Mouse (Mus musculus) lung, adult 2 months (tissue): Measurements from ENCODE around the gene E130114P18Rik. TPM values are rescaled to one million over a fixed set of nuclear protein-coding genes. Genes with fewer than 3 reads are reported as not detected.

Experiments used
- DNase-seq: peaks from one replicate; pipeline ENCODE4 v3.0.0; 2022
- H3K4me1 ChIP-seq: fragments of 200-500 bp; 2 replicates; pipeline ENCODE4 v1.6.1; 2011; ENCODE audit warnings: low read length; ENCODE audit not compliant: control insufficient read depth, insufficient read depth
- H3K4me3 ChIP-seq: fragments of 200-500 bp; replicated peaks from 2 replicates; pipeline ENCODE3; 2011; ENCODE audit warnings: low read depth, mild to moderate bottlenecking, control low read depth, low read length; ENCODE audit errors: extremely low read depth
- CTCF ChIP-seq: fragments of 200-500 bp; IDR thresholded peaks from 2 replicates; pipeline ENCODE4 v1.5.1; 2011; ENCODE audit warnings: mild to moderate bottlenecking, low read length, control low read depth; ENCODE audit not compliant: insufficient read depth
- POLR2A ChIP-seq: fragments of 200-500 bp; IDR thresholded peaks from 2 replicates; pipeline ENCODE4 v1.6.1; 2011; ENCODE audit warnings: low read depth, mild to moderate bottlenecking, control low read depth, low read length, borderline replicate concordance; ENCODE audit errors: extremely low read depth
- WGBS: fragments of 180-500 bp; shearing (Covaris S2); methylation state at CpG from one replicate; pipeline ENCODE4 v1.1.7; 2018; 5-methylcytosine and 5-hydroxymethylcytosine counted together
- polyA plus RNA-seq: library from polyadenylated mRNA; depleted of rRNA; stranded (reverse); fragments of >200 nt; gene quantifications from 2 replicates; pipeline ENCODE4 v1.2.3, GENCODE M21; 2012

E130114P18Rik gene
- polyA plus RNA-seq, 1 experiment, result 0.17 TPM

DNA sequence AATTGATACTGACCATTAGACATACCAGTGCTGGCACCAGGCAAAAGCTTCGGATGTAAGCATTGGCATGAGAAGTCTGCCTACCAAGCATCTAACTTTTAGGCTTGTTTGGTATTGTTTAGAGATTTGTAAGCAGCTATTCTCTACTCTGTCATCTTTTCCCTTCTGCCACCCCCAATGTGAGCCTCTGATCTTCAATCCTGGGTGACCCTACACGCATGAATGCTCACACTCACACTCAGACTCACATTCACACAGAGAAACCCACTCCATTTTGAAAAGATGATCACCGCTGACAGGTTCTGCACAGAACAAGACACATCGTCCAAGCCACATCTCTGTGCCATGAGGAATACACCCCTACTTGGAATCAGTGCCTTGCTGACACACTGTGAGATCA lies 84.8 kb downstream of the E130114P18Rik start:
- no peak overlapping the region for H3K4me3 ChIP-seq
- no peak for DNase-seq
- TF ChIP-seq CTCF (no peak), POLR2A (no peak)
- WGBS, result 95% methylated on average over 4 of the region's 4 CpGs
- H3K4me1 ChIP-seq, result no peaks in the 10 kb centered on the region

DNA sequence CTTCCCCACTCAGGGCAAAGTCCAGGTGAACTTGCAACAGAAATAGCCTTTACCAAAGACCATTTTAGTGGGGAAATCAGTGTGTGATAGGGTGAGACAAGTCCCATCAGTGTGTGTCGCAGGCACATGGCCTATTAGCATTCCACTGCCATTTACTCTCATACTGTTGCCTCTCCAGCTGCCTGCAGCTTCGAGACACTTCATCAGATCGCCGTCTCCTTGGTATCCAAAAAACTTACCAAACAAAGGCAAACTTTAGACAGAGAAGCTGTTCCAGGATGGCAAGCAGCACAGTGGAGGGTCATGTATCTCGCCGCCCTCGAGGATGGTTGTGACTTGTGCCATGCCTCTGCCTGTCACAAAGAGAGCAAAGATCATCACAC lies 87.5 kb downstream of the E130114P18Rik start:
- no peak overlapping the region for H3K4me3 ChIP-seq
- WGBS, result 61% methylated on average over 7 of the region's 7 CpGs
- peak; percentile 17 for DNase-seq
- no peak for TF ChIP-seq POLR2A
- TF ChIP-seq CTCF, result no peak
- H3K4me1 ChIP-seq, result no peaks in the 10 kb centered on the region

DNA sequence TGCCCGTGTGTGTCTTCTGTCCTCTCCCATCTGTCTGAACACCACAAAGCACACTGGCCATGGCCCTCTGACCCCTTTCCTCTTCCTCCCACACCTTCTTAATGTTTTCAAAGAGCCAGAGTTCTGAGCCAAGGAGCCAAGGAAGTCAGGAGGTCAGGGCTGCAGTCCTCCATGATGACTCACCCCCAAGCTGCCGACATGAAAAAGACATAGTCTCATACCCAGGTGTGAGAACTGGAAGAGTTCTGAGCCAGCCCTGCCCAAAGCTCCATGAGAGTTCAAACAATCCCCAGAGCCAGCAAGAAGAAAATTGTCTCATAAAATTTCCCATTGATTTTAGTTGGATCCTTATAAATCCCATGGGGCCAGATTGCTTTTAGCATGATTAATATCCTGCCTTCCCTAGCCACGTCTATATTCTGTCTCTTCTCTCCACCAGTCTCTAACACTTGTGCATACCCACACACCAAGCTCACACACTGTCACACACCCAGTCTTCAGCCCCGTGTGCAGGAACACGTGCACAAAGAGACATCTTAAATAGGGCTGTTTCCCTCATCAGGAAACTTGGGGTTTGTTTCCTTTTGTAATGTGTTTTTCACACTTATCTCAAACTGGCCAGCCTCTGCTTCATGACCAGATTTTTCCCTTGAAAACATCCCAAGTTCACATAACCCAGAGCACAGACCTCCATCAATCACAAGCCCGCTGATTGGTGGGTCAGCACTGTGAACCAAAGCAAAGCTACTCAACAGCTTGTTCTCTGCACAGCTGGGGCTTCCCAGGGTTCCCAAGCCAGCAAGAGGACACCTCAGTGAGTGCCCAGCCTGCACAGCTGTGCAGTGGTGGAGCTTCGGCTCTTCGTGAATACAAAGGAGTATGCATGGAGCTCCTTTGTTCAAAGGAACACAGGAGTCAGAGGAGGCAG lies 88.2 kb downstream of the E130114P18Rik start:
- Histone ChIP-seq H3K4me1 (no peaks in the 10 kb centered on the region), H3K4me3 (no peak overlapping the region)
- WGBS, result 41% methylated on average over 8 of the region's 8 CpGs
- TF ChIP-seq CTCF (no peak), POLR2A (no peak)
- peak; percentile 22 for DNase-seq

DNA sequence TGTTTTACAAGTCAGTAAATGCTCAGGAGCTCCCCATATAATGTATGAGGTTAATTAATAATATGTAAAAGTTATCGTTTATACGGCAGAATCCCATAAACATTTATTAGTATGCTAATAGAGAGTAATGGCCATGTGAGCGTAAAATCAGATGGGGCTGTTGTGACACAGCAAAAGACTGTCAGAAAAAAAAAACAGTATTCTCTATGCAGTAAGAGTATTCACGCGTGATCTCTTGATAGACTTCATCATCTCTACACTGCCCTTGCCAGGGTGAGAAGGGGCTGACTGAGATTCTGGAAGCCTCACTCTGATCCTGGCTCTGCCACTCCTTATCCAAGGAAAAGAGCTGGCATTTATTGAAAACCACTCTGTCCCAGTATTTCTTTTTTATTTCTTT lies 91.9 kb downstream of the E130114P18Rik start:
- no peak for DNase-seq
- H3K4me1 ChIP-seq, result no peaks in the 10 kb centered on the region
- H3K4me3 ChIP-seq, result no peak overlapping the region
- TF ChIP-seq POLR2A, result no peak
- TF ChIP-seq CTCF, result no peak
- WGBS, result 95% methylated on average over 5 of the region's 5 CpGs

DNA sequence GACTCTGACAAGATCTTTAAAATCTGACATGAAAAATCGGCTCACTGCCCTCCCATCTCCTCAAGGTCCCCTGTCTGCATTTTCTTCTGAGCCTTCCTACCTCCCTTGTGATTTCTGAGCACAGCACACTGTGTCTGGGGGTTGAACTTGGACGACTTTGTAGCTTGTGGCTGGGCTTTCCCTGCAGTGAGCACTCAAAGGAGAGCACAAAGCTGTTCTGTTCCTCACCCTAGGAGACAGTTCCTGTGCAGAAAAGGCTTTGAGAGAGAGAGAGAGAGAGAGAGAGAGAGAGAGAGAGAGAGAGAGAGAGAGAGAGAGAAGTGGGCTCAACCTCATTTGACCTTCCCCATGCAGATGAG lies 101.3 kb downstream of the E130114P18Rik start:
- Histone ChIP-seq H3K4me1 (no peaks in the 10 kb centered on the region; the same call in 1 of the 2 replicates), H3K4me3 (no peak overlapping the region)
- 39% methylated on average over 2 of the region's 2 CpGs for WGBS
- no peak for DNase-seq
- TF ChIP-seq CTCF, result no peak

DNA sequence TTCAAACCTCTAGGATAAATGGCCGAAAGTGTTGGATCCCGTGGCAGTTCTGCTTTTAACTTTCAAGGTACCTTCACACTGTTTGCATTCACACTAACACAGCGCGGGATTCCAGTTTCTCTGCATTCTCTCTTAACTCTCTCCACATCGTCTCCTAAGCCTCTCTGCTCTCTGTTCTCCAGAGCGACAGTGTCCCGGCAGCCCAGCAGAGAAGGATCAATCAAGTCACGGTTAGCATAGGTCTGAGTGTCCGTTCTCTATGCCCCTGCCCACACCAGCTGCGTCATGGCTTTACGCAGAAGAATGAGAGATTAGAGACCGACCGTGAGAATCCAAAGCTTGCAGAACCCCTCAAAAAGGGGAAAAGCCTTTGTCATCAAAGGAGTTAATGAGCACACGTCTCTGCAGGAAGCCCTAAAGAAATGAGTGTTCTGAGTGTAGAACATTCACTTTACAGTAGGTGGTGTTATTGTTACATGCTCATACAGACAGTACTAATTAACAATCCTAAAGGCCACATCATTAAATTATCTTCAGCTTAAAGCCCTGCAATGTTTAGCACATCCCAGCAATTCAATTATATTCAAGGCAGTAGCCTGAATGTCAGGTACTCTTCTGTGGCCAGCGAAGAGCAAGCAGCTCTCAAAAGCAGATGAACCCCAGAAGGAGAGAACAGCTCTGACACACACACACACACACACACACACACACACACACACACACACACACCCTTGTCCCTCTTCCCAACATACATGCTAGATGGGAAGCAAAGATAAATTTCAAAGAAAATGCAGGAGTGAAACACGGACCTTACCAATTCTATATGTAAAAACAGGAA lies 101.9 kb downstream of the E130114P18Rik start:
- TF ChIP-seq POLR2A (no peak), CTCF (no peak; the same call in 1 of the 2 replicates)
- WGBS, result 44% methylated on average over 16 of the region's 16 CpGs
- H3K4me3 ChIP-seq, result no peak overlapping the region
- no peak for DNase-seq
- H3K4me1 ChIP-seq, result no peaks in the 10 kb centered on the region; the same call in 1 of the 2 replicates

DNA sequence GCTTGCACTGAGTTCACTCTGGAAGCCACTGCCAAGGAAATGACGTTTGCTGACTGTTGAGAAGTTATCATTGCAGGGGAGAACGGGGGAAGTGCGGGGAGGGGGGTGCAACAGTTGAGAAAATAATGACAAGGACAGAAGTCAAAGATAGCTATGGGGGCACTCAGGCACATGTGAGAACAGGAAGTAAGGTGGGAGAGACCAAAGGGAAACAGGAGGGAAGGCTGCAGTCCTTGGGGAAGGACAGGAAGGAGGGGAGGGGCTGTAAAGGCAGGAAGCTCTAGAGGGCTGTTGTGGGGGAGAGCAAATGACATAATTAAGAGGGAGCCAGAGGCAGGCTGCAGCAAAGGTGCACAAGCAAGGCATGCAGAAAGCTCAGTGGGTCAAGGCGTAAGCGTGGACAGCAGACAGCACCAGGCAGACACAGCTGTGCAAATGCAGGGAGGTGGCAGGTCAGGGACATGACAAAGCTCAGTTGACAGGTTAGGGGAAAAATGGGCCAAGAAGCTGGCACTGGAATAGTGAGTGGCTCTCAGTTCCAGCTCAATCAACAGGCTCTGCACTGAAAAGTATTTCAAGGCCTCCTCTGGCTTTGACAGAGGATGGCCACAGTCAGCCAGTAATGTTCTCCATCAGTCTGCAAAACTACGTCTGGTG lies 103.9 kb downstream of the E130114P18Rik start:
- 44% methylated on average over 6 of the region's 6 CpGs for WGBS
- Histone ChIP-seq H3K4me1 (no peaks in the 10 kb centered on the region; the same call in 1 of the 2 replicates), H3K4me3 (no peak overlapping the region)
- no peak for TF ChIP-seq CTCF
- TF ChIP-seq POLR2A, result no peak
- DNase-seq, result no peak

DNA sequence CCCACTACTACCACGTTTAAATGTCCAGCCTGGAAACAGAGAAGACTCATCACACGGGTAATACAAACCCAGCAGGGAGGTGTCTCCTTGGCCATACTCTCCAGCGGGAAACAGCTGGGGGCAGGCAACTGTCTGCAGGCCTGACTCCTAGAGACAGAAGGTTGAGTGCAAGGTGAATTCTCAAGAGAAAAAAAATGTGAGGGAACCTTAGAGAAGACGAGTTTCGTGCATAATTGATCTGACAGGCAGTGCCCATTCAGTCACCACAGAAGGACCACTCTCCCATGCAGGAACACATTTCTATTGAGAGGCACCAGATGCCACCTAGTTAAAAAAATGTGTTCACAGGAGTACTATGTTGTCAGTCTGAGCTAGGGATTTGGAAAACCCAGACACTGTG lies 105.4 kb downstream of the E130114P18Rik start:
- no peak for DNase-seq
- WGBS, result 72% methylated on average over 5 of the region's 5 CpGs
- Histone ChIP-seq H3K4me1 (no peaks in the 10 kb centered on the region), H3K4me3 (no peak overlapping the region)
- TF ChIP-seq POLR2A, result no peak
- no peak for TF ChIP-seq CTCF

DNA sequence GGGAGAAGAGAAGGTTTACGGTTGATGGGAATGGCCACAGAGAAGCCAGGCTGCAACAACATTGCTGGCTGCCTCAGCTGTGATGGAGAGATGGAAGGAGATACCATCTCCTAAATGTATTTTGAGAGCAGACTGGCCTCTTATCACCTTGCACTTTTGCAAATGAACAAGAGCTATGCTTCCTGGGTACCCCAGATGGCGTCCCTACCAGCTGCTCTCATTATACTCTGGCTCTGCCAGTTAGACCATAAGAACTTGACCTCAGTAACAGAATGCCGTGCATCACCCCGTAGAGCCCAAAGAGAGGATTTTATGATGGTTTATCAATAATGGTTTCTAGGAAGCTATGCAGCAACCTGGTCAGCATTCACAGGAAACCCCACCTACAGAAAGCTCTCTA lies 106.0 kb downstream of the E130114P18Rik start:
- no peak for DNase-seq
- WGBS, result 93% methylated on average over 4 of the region's 4 CpGs
- no peak for TF ChIP-seq POLR2A
- no peak for TF ChIP-seq CTCF
- H3K4me3 ChIP-seq, result no peak overlapping the region
- no peaks in the 10 kb centered on the region for H3K4me1 ChIP-seq
